Comparison of ENCODE assay signal across 9 mouse cellular contexts in genomic region chr8:64659097-64659496, GRCm38 (mm10). TPM values are rescaled to one million over a fixed set of nuclear protein-coding genes. Genes with fewer than 3 reads are reported as not detected.
DNase-seq lines count a peak whose midpoint lies in the region.
"Had no signal": no experiment of that assay in that cellular context is flagged by ENCODE, and none has a peak within 500 bp of the region (broad histone marks: within the 10 kb centered on the region; RNA-seq: fewer than 3 reads in every experiment).

No protein-coding gene starts in this region.

- peak; percentile 49 to 54 for DNase-seq in right cerebral cortex, adult 2 months (ENCODE audit: low spot score in 2 of 2)
- no peak for DNase-seq in right cerebral cortex, postnatal 4 days
- peak; percentile 59 to 81 for DNase-seq in cerebellum, postnatal 14 days
- DNase-seq in layer of hippocampus, adult 9-11 months: peak; percentile 78
- peak; percentile 82 for DNase-seq in telencephalon, adult 2 months (ENCODE audit: low read depth, low spot score)
- no peak for DNase-seq in adrenal gland, postnatal 14 days
- DNase-seq in heart, adult 8-10 months (ENCODE audit: low spot score): no peak
- no peak for DNase-seq in heart, postnatal 36 days
- DNase-seq: lung, adult 2 months had no signal

- intact Hi-C loops in heart, postnatal 36 days (cut with DNase I): no loop called here

RNA-seq across cellular contexts. Expression of gene Cpe, which starts 33.8 kb away (rescaled TPM):
- 437 and 476 TPM in 2 replicates for total RNA-seq in adrenal gland, postnatal 14 days (2021)
- total RNA-seq in heart, adult 8-10 months (2022): 100 to 1,000 TPM; 257 to 289 (median 273) TPM
- 100 to 1,000 TPM; 267 to 294 TPM for total RNA-seq in heart, postnatal 36 days (2021)

Comparison
In these comparisons a context has a peak if more than half of its experiments do, and no peak if none do; other contexts are left out.
1. DNase-seq: peak in right cerebral cortex, adult 2 months (2 of 2), cerebellum, postnatal 14 days (2 of 2), layer of hippocampus, adult 9-11 months (single experiment) and telencephalon, adult 2 months (single experiment); none in right cerebral cortex, postnatal 4 days (single experiment), adrenal gland, postnatal 14 days (single experiment), heart, adult 8-10 months (single experiment) and heart, postnatal 36 days (0 of 2).